Mouse (Mus musculus) mouse embryonic stem cell (cell line): ENCODE results near the gene Lamtor4.

Source experiments
- in situ Hi-C, 2 experiments: fragments of 300-500 bp; cut with MboI; formaldehyde crosslinking; loops; 1 replicate in 1 of 2; 3 replicates in 1 of 2; pipeline ENCODE4 v1.14.3; 2019 to 2020; ENCODE audit warnings: low sequenced_read_pairs in 2 of 2, low pct_unique_long_range_greater_than_20kb in 1 of 2, mixed read lengths in 1 of 2; ENCODE audit not compliant: unreplicated experiment in 1 of 2

The Lamtor4 gene

DNA sequence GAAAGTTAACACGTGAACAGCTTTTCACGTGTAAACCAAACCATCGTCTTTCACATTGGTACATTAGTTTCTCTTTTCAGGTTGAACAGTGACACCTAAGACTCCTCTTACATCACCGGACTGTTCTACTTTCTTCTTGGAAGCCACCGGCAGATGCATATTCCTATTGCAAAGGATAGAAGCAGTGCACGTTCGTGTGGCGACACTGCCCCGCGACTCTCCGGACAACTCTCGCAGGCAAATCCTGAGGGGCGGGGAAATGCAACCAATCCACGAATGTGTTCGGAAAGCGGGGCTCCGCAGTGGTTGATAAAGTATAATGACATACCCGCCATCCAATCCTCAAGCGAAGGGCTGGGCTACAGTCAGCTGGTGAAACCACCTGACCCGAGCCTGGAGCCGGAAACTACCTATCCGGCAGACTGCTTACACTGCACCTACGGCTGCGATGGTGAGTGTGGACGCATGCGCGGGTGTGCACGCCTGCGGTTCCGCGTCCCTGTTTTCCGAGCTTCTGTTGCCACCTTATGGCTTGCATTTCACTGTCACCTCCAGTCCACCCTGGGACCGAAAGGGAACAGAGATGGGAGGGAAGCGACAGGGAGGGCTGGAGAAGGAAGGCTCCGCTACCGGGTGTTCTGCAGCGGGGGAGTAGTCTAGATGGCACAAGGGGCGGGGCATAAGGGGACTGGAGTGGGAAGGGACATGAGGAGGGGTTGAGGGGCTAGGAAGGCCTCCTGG, at the start of gene Lamtor4:
Lamtor4 (plus strand) TSS at position 130 of the 741 bp plus-strand sequence.
- in situ Hi-C loops = no loop called here

DNA sequence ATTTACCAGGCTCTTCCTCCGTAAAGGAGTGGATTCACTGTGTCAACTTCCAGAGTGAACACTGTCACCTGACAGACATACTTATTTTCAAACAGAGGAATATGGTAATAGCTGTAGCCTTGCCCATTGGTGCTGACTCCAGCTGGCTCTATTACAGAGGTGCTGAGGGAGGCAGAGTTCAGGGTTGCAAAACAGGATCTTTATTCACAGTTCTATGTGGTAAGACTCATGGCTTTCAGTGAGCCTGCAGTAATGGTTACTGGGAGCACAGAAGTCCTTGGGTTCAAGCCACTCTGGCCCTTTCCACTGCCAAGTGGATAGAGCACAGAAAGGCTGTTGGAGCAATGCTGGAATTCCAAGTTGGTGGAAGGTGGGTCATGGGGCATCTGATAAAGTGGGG, 48.0 kb upstream of the Lamtor4 start:
- in situ Hi-C loops = loop anchor here in 1 of 2 experiments (5.0 to 25.0 kb wide), 2 partner anchors 45 to 395 kb away; no protein-coding TSS in a partner anchor

DNA sequence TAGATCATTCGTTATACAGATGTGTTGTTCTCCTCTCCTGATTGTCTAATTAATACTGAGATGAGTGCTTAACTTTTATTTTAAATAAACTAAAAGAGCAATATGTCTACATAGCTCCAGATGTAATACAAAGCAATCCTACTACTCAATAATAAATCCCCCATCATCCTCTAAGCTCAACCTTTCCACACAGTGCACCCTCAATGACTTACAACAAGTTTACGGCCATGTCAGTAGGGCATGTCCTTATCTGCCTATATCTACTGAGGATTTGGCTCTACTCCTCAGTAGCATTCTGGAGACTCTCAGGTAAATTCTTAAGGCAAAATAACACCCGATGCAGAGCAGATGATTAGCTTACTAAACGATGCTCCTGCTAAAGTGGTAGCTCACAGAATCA, 47.4 kb upstream of the Lamtor4 start:
- in situ Hi-C loops = loop anchor here in 1 of 2 experiments (5.0 to 25.0 kb wide), 2 partner anchors 44 to 396 kb away; no protein-coding TSS in a partner anchor

DNA sequence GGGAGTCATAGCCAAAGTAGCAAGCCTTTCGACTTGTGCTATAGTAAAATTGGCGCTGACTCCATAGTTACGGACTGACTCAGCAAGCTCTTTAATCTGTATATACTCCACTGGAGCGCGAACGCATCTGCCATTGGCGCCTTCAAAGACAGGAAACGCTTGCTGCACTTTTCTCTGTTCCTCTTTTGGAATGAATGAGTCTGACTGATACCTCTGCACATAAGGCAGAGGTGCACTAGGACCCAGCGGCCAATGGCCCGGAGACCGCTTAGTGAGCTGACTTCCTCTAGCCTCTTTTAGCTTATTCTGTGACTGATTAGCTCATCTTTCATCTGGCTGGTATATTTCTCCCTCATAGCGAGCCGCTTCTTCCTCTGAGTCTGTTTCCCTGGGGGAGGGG, 38.6 kb upstream of the Lamtor4 start:
- in situ Hi-C loops = loop anchor here in 1 of 2 experiments (25.0 kb wide), 1 partner anchor 404 kb away; no protein-coding TSS in a partner anchor

DNA sequence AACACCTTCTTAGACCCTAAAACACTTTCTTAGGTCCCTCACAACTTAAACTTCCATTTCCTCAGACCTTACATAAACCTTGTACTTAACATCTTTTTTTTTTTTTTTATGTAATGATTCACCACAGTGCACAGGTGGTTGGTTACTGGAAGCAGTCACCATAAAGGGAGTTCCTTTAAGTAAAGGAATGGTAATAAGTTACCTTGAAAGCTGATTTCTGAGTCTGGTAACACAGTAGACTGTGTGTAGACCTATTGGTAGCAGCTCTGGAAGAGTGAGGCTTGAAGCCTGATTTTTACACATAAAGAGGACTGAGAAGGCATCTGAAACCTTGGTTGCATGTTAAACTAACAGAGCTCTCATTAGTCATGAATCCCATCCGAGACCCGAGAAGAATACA, 35.4 kb upstream of the Lamtor4 start:
- in situ Hi-C loops = loop anchor here in 1 of 2 experiments (25.0 kb wide), 1 partner anchor 408 kb away; no protein-coding TSS in a partner anchor

DNA sequence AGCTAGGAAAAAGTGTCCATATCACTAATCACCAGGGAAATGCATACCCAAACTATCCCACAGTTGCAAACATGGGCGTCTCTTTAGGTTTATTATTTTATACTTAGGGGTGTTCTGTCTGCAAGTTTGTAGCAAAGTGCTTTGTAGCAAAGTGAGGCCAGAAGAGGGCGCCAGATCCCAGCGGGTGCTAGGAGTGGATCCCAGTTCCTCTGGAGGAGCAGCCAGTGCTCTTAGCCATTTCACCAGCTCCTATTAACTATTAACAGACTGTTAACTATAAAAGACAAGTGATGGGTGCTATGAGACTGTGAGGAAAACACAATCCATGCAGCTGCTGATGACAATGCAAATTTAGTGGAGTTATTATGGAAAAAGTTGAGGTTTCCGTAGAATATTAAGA, 33.2 kb upstream of the Lamtor4 start:
- in situ Hi-C loops = loop anchor here in 1 of 2 experiments (25.0 kb wide), 1 partner anchor 410 kb away; no protein-coding TSS in a partner anchor

DNA sequence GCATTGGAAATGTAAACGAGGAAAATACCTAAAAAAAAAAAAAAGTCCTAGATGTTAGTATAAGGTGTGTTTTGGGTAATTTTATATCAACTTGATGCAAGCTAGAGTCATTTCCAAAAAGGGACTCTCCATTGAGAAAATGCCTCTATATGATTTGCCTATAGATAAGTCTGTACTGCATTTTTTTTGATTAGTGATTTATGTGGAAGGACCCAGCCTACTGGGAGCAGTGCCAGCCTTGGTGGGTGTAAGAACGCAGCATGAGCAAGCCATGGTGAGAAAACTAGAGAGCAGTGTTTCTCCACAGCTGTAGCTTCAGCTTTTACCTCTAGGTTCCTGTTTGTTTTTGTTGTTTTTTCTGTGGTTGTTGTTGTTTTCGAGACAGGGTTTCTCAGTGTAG, 32.0 kb upstream of the Lamtor4 start:
- in situ Hi-C loops = loop anchor here in 1 of 2 experiments (25.0 kb wide), 1 partner anchor 411 kb away; no protein-coding TSS in a partner anchor

DNA sequence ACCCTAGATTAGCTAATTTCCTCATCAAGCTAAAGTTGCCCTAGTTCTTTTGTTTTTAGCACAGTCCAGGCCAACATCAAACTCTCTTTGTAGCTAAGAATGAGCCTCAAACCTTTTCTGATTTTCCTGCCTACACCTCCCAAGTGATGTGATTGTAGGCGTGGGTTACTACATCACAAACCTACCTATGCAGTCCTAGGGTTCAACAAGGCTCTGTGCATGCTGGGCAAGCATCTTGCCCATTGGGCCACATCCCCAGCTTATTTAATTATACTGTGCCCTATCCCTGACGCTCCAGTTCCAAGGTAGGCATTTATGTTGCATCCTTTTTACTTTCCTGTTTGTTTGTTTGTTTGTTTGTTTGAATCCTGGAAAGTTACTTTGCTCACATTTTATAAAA, 29.6 kb upstream of the Lamtor4 start, which contains the start of gene Nxpe5:
Nxpe5 (plus strand) TSS at position 199 of the 400 bp plus-strand sequence.
- in situ Hi-C loops = no loop called here

DNA sequence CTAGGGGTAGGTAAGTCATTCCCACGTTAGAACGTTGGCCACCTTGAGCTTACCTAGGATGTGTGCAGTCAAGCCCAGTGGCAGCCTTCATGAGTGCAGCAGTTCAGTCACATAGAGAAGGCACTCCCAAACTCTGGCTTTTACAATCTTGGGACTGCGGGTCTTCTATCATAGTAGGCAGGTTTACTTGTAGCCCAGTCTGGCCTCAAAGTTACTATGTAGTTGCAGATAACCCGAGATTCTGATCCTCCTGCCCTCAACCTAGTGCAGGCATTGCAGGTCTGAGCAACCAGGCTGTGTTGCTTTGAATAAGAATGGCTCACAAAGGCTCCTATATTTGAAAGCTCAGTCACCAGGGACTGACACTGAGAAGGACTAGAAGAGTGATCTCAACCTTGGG, 28.8 kb upstream of the Lamtor4 start:
- in situ Hi-C loops = no loop called here

DNA sequence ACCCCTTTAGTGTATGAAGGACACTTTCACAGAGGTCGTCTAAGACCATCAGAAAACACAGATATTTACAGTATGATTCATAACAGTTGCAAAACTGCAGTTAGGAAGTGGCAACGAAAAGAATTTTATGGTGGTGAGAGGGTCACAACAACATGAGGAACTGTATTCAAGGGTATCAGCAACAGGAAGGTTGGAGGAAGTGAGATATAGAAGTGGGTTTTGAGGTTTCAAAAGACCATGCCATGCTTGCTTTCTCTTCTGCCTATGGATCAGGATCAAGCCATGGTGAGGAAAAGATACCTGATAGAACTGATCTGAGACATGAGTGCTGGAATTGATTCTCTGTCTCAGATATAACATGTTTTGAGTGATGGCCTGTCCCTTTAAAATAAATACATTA, 27.9 kb upstream of the Lamtor4 start:
- in situ Hi-C loops = no loop called here

DNA sequence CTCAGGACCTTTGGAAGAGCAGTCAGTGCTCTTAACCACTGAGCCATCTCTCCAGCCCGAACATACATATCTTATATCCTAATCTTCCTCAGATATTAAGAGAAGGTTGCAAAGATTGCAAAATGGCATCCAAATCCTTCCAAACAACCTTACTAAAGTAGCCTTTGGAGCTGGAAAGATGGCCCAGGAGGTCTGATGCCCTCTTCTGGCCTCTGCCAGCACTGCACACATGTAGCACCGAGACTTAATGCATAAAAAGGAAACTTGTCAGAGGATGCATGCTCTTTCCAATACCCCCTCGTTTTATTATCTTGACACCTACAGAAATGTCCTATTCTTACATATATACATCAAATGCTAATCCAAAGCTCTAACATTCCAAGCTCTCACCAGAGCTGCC, 27.3 kb upstream of the Lamtor4 start:
- in situ Hi-C loops = no loop called here

DNA sequence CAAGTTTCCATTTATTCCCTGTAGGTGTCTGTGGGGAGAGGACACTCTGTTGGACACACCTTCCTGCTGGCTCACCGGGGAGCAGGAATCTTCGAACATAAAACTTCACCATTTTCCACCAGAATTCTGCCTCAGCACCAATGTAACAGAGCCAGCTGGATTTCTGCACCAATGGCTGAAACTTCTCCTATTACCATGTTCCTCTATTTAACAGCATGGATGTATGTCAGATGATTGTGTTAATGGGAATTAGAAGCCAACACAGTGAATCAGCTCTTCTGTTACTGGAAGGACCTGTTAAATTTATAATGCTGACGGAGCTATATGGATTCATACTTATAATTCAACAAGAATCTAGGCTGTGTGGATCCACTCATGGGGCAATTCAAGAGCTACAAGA, 25.8 kb upstream of the Lamtor4 start:
- in situ Hi-C loops = no loop called here

DNA sequence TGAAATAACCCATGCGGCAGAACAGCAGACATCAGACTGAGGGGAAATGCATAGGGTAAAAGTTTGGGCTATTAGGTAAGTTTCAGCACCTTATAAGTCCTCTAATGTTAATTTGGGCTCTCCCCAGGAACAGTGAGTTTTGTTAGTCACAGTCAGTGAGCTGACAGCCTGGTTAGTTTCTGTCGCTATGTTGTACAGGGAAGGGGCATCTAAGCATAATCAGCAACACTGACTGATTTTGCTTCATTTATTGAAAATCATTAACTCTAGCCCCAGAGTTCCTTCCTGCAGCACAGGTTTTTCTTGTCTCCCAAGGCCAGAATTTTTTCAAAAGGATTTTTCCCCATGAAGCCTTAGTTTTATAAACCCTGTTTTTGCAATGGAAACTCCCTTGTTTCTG, 21.5 kb upstream of the Lamtor4 start:
- in situ Hi-C loops = no loop called here

DNA sequence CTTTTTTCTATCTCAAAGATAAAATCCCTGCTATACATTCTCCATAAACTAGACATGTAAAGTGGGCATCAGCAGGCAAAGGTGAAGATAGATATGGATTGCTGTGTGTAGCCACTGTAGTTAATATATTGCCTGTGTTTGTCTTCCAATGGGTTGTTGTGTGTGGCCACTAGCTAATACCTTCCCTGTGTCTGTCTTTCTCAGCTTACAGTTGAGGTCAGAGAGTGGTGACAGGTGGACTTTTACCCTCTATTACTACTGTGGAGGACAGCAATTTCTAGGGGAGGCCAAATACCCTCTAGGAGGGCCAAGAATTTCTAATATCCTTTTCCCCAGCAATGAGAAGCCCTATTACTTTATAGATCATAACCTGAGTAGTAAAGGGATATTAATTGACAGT, 21.1 kb upstream of the Lamtor4 start:
- in situ Hi-C loops = no loop called here

DNA sequence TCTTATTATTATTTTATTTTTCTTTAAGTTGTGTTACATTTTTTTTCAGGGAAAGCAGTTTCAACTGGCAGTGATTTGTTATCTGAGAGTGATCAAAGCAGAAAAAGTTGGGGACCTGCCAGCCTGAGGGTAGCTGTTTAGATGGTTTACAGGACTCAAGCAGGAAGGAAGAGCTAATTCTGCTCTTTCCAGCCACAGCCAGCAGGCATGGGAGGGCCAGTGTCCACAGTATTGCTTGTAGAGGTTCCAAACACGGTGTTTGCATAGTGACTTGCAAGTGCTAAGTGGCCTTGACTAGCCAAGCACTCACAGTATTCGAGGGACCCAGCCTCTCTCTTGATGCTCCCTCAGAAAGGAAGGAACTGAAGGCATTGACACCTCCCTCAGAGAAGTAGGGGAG, 13.8 kb upstream of the Lamtor4 start:
- in situ Hi-C loops = no loop called here

DNA sequence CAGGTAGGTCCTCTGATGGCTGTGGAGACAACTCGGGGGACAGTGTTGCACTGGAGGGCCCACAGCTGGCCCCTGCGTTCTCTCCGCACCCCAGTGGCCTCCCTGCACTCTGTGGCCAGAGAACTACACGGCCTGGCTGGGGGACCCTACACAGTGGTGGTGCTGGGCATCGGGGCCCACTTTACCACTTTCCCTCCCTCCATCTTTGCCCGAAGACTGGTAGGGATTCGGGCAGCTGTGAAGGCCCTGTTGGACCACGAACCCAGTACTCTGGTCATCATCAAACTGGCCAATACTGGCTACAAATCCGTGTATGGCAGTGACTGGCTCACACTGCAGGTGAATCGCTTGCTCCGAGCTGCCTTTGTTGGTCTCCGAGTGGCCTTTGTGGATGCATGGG, 4.1 kb upstream of the Lamtor4 start:
- in situ Hi-C loops = loop anchor here (5.0 kb wide), 2 partner anchors 44 to 49 kb away; no protein-coding TSS in a partner anchor

DNA sequence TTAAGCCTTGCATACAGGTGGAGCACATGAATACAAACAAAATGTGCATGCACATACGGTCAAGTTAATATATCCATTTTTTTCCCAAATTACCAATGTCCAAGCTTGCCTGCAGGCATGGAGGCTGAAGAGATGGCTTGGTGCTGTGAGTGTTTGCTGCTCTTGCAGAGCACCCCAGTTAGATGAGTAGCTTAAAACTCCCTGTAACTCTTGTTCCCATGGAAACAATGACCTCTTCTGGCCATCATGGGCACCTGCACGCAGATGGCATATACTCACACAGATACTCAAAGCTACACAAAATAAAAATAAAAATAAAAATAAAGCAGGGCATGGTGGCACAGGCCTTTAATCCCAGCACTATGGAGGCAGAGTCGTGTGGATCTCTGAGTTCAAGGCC, 2.2 kb upstream of the Lamtor4 start:
- in situ Hi-C loops = loop anchor here (5.0 kb wide), 2 partner anchors 46 to 51 kb away; no protein-coding TSS in a partner anchor

DNA sequence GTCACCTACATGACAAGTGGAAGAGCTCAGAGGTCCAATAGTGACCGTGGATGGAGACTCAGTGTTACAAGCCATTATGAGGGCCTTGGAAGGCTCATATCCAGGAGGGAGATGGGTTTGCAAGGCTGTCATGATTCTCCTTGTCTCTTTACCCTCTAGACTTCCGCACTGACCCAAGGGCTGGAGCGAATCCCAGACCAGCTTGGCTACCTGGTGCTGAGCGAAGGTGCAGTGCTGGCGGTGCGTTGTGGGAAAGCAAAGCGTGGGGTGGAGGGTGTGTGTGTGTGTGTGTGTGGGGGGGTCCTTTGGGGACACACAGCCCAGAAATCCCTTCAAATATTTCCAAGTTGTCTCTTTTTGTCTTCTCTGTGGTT, 799 bp downstream of the Lamtor4 start:
- in situ Hi-C loops = no loop called here

DNA sequence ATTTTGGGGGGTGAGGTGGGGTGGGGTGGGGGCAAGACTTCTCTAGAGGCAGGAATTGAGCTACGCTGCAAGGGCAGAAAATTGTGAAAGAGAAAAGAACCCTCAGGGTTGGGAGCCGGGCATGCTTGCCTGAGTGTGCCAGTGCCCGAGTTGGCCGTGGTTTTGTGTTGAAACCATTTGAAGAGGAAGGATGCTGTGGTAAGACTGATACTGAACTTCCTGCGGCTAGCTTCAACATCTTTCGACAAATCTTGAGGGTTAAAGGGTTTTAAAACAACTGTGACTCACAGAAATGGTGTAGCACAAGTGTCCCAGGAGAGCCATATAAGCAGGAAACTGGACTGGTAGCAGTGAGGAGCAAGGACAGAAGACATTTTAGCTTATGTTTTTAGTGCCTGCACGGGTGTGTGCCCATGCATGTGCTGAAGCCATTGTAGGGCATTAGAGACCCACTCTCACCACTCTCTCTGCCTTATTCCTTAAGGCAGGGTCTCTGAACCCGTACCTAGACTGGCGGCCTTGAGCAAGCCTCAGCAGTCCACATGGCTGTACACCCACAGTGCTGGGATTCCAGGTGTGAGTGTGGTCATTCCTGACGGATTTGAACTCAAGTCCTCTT, 1.8 kb downstream of the Lamtor4 start:
- in situ Hi-C loops = no loop called here

DNA sequence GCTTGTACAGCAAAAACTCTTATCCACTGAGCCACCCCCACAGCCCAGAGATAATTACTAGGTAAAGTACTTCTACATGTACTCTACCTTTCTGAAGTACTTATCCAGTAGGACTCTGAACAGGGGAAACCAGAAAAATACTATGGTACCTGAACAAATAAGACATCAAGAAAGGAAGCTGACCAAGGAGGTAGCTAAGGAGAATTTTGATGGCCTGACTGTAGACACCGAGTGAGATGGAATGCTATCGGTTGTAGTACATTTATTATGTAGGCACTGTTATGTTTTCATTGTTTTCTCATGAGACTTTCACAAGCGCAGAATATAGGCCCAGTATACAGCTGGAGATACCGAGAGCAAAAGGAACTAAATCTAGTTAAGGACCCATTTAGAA, 2.3 kb downstream of the Lamtor4 start:
- in situ Hi-C loops = no loop called here
